ENCODE assay signal across 26 mouse cellular contexts in the genomic region with DNA sequence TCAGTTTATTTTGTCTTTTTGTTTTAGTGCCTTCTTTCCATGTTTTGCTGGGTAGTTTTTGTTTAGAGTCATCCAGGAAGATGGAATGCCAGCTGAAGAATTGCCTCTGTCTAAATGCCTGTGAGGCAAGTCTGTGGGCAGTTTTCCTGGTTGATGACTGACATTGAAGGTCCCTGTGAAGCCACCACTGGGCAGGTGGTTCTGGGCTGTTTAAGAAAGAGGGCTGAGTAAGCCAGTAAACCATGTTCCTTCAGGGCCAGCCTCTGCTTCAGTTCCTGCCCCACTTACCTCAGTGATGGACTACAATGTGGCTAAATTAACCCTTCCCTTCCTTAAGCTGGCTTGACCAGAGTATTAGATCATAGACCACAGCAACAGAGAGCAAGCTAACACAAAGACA. TPM values are rescaled to one million over a fixed set of nuclear protein-coding genes. Genes with fewer than 3 reads are reported as not detected.
"Had no signal": no experiment of that assay in that cellular context is flagged by ENCODE, and none has a peak within 500 bp of the region (broad histone marks: within the 10 kb centered on the region; RNA-seq: fewer than 3 reads in every experiment).

No protein-coding gene starts in this region.

- H3K27me3 ChIP-seq: heart, embryonic 13.5 days; heart, embryonic 15.5 days; hindbrain, embryonic 13.5 days; hindbrain, embryonic 15.5 days; intestine, embryonic 15.5 days; limb, embryonic 13.5 days; limb, embryonic 15.5 days; liver, embryonic 13.5 days; liver, embryonic 15.5 days had no signal

- H3K4me2 ChIP-seq: heart, embryonic 13.5 days; heart, embryonic 15.5 days; hindbrain, embryonic 13.5 days; hindbrain, embryonic 15.5 days; intestine, embryonic 15.5 days; limb, embryonic 13.5 days; limb, embryonic 15.5 days; liver, embryonic 11.5 days; liver, embryonic 13.5 days; liver, embryonic 15.5 days had no signal

- DNase-seq: gastrocnemius, postnatal 14 days; gastrocnemius, postnatal 36 days; heart, adult 18-20 months; heart, postnatal 14 days; heart, postnatal 36 days; kidney, adult 18-20 months; kidney, adult 8-10 months; kidney, postnatal 10 days; kidney, postnatal 25 days; kidney, postnatal 4 days; left cerebral cortex, postnatal 4 days; liver, embryonic 13.5 days had no signal

- H3K36me3 ChIP-seq: heart, embryonic 10.5 days; heart, embryonic 13.5 days; heart, embryonic 15.5 days; hindbrain, embryonic 13.5 days; hindbrain, embryonic 15.5 days; intestine, embryonic 15.5 days; limb, embryonic 13.5 days; limb, embryonic 15.5 days; liver, embryonic 13.5 days; liver, embryonic 15.5 days had no signal

- ATAC-seq: inflammation-experienced regulatory T-cells, adult 6 months; intestine, embryonic 15.5 days; intestine, postnatal 0 days had no signal

- H3K4me1 ChIP-seq: heart, embryonic 10.5 days; heart, embryonic 15.5 days; hindbrain, embryonic 13.5 days; hindbrain, embryonic 15.5 days; intestine, embryonic 15.5 days; limb, embryonic 13.5 days; limb, embryonic 15.5 days; liver, embryonic 13.5 days; liver, embryonic 15.5 days had no signal

- H3K9ac ChIP-seq: heart, embryonic 13.5 days; heart, embryonic 15.5 days; hindbrain, embryonic 13.5 days; hindbrain, embryonic 15.5 days; intestine, embryonic 15.5 days; limb, embryonic 13.5 days; limb, embryonic 15.5 days; liver, embryonic 13.5 days; liver, embryonic 15.5 days had no signal

- H3K4me3 ChIP-seq: heart, embryonic 10.5 days; heart, embryonic 13.5 days; heart, embryonic 15.5 days; hindbrain, embryonic 13.5 days; hindbrain, embryonic 15.5 days; intestine, embryonic 15.5 days; layer of hippocampus, adult 2 months; limb, embryonic 13.5 days; limb, embryonic 15.5 days; liver, embryonic 13.5 days; liver, embryonic 15.5 days had no signal

- H3K9me3 ChIP-seq: heart, embryonic 10.5 days; heart, embryonic 13.5 days; heart, embryonic 15.5 days; hindbrain, embryonic 13.5 days; hindbrain, embryonic 15.5 days; intestine, embryonic 15.5 days; limb, embryonic 13.5 days; limb, embryonic 15.5 days; liver, embryonic 13.5 days; liver, embryonic 15.5 days had no signal

- H3K27ac ChIP-seq: heart, embryonic 10.5 days; heart, embryonic 13.5 days; heart, embryonic 15.5 days; hindbrain, embryonic 13.5 days; hindbrain, embryonic 15.5 days; intestine, embryonic 15.5 days; layer of hippocampus, adult 2 months; limb, embryonic 13.5 days; limb, embryonic 15.5 days; liver, embryonic 13.5 days; liver, embryonic 15.5 days had no signal

RNA-seq across cellular contexts. Expression of a gene that starts 44.4 kb away (rescaled TPM):
- polyA plus RNA-seq: hindbrain, embryonic 13.5 days; kidney, embryonic 14.5 days; liver, embryonic 11.5 days; liver, embryonic 13.5 days had no signal
